Mouse (Mus musculus) G1E (cell line): Measurements from ENCODE around the gene Axin1.

ENCODE experiments used
- CTCF ChIP-seq: IDR thresholded peaks from 2 replicates; pipeline ENCODE4 v1.5.1; 2012; ENCODE audit warnings: low read depth, low read length, inconsistent platforms, mixed read lengths
- GATA1 ChIP-seq: IDR thresholded peaks from 2 replicates; pipeline ENCODE4 v1.6.1; 2012; ENCODE audit warnings: borderline replicate concordance, low read length, inconsistent platforms, mixed read lengths
- GATA2 ChIP-seq: IDR thresholded peaks from 2 replicates; pipeline ENCODE4 v1.6.1; 2012; ENCODE audit warnings: low read depth, low read length, inconsistent platforms, borderline replicate concordance
- POLR2AphosphoS5 ChIP-seq: IDR thresholded peaks from 2 replicates; pipeline ENCODE4 v1.6.1; 2012; ENCODE audit warnings: low read depth, low read length, inconsistent platforms; ENCODE audit not compliant: insufficient replicate concordance
- TAL1 ChIP-seq: conservative IDR thresholded peaks from 2 replicates; pipeline ENCODE4 v1.6.1; 2012; ENCODE audit warnings: low read depth, low read length, inconsistent platforms, mixed read lengths

DNA sequence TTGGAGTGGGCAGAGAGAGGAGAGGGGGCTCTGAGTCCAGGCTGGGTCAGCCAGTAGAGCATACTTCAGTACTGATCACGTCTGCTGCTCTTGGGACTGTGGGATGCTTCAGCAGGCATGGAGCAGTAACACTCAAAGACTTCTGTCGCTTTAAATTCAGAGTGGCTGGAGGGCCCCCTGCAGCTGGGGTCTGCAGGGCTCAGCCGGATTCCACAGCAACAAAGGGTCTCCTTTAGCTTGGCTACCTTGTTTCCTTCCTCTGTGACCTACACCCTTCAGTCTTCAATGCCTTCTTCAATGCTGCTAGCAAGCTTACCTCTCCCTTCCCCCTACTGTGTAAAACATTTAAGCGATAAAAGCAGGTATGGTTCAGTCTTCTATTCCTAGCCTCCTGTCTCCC lies 27.5 kb upstream of the Axin1 start:
- TF ChIP-seq CTCF (no peak), POLR2AphosphoS5 (no peak), GATA1 (no peak), TAL1 (no peak), GATA2 (no peak)
